Mouse (Mus musculus): ENCODE results near the gene Ifi44. TPM values are rescaled to one million over a fixed set of nuclear protein-coding genes. Genes with fewer than 3 reads are reported as not detected.
A peak's percentile ranks its signal among the peaks of the same experiment; 100 is the strongest.

The Ifi44 gene
- 1.1 and 2.5 TPM in 2 replicates for polyA plus RNA-seq (2015; fragmentation: Nextera tagmentation; extraction: Ambion mirVana)

- H3K4me2 ChIP-seq (ENCODE audit: low read depth, low read length): peak within 1 kb of the TSS; percentile 43
- no peaks in the 10 kb centered on the region for H3K36me3 ChIP-seq (ENCODE audit: control insufficient read depth, insufficient read depth, low read length)
- WGBS: 19% methylated on average over 7 of the region's 7 CpGs
- peak within 1 kb of the TSS; percentile 37 for H3K4me3 ChIP-seq (ENCODE audit: low read length)
- peak within 1 kb of the TSS; percentile 48; the same call in 1 of the 2 replicates for H3K9ac ChIP-seq (ENCODE audit: low read length)
- no peaks in the 10 kb centered on the region for H3K27me3 ChIP-seq (ENCODE audit: control insufficient read depth, insufficient read depth, low read depth, low read length)
- ATAC-seq (ENCODE audit: low read depth): peak; percentile 56
- H3K27ac ChIP-seq (ENCODE audit: low read length): peak within 1 kb of the TSS; percentile 73
- H3K4me1 ChIP-seq (replicated peaks; ENCODE audit: control insufficient read depth, insufficient read depth, low read length): no peaks in the 10 kb centered on the region
- H3K9me3 ChIP-seq (ENCODE audit: control insufficient read depth, low read length): no peaks in the 10 kb centered on the region
Observed at GRCm38 (mm10) chr3:151749737-151750136, at the start of gene Ifi44. Ifi44 (minus strand) TSS chr3:151749960.

- no peak overlapping the region for H3K4me2 ChIP-seq (ENCODE audit: low read depth, low read length)
- H3K9me3 ChIP-seq (ENCODE audit: control insufficient read depth, low read length): no peaks in the 10 kb centered on the region
- H3K36me3 ChIP-seq (ENCODE audit: control insufficient read depth, insufficient read depth, low read length): no peaks in the 10 kb centered on the region
- ATAC-seq (ENCODE audit: low read depth): no peak
- H3K9ac ChIP-seq (ENCODE audit: low read length): no peak overlapping the region
- WGBS: 80% methylated on average over 8 of the region's 8 CpGs
- H3K27ac ChIP-seq (ENCODE audit: low read length): no peak overlapping the region
- no peaks in the 10 kb centered on the region for H3K27me3 ChIP-seq (ENCODE audit: control insufficient read depth, insufficient read depth, low read depth, low read length)
- H3K4me1 ChIP-seq (replicated peaks; ENCODE audit: control insufficient read depth, insufficient read depth, low read length): no peaks in the 10 kb centered on the region
- H3K4me3 ChIP-seq (ENCODE audit: low read length): no peak overlapping the region
Observed at GRCm38 (mm10) chr3:151788622-151789021, 38.9 kb upstream of the Ifi44 start.

- ATAC-seq (ENCODE audit: low read depth): no peak
- WGBS: 59% methylated on average over 4 of the region's 4 CpGs
- no peaks in the 10 kb centered on the region for H3K9me3 ChIP-seq (ENCODE audit: control insufficient read depth, low read length)
- H3K4me3 ChIP-seq (ENCODE audit: low read length): no peak overlapping the region
- H3K27ac ChIP-seq (ENCODE audit: low read length): no peak overlapping the region
- H3K27me3 ChIP-seq (ENCODE audit: control insufficient read depth, insufficient read depth, low read depth, low read length): no peaks in the 10 kb centered on the region
- H3K9ac ChIP-seq (ENCODE audit: low read length): no peak overlapping the region
- no peaks in the 10 kb centered on the region for H3K36me3 ChIP-seq (ENCODE audit: control insufficient read depth, insufficient read depth, low read length)
- H3K4me2 ChIP-seq (ENCODE audit: low read depth, low read length): no peak overlapping the region
- no peaks in the 10 kb centered on the region for H3K4me1 ChIP-seq (replicated peaks; ENCODE audit: control insufficient read depth, insufficient read depth, low read length)
Observed at GRCm38 (mm10) chr3:151775089-151775488, 25.3 kb upstream of the Ifi44 start.

- Histone ChIP-seq H3K4me1 (replicated peaks; ENCODE audit: control insufficient read depth, insufficient read depth, low read length) (no peaks in the 10 kb centered on the region), H3K27me3 (ENCODE audit: control insufficient read depth, insufficient read depth, low read depth, low read length) (no peaks in the 10 kb centered on the region), H3K27ac (ENCODE audit: low read length) (no peak overlapping the region), H3K4me2 (ENCODE audit: low read depth, low read length) (no peak overlapping the region), H3K9me3 (ENCODE audit: control insufficient read depth, low read length) (no peaks in the 10 kb centered on the region), H3K4me3 (ENCODE audit: low read length) (no peak overlapping the region), H3K9ac (ENCODE audit: low read length) (no peak overlapping the region), H3K36me3 (ENCODE audit: control insufficient read depth, insufficient read depth, low read length) (no peaks in the 10 kb centered on the region)
- WGBS: 51% methylated on average over 3 of the region's 3 CpGs
- ATAC-seq (ENCODE audit: low read depth): 0 out of 2 replicates have a peak, but pooled peaks have one; percentile 36
Observed at GRCm38 (mm10) chr3:151771074-151771473, 21.3 kb upstream of the Ifi44 start.

- Histone ChIP-seq H3K4me3 (ENCODE audit: low read length) (no peak overlapping the region), H3K9ac (ENCODE audit: low read length) (no peak overlapping the region), H3K9me3 (ENCODE audit: control insufficient read depth, low read length) (no peaks in the 10 kb centered on the region), H3K36me3 (ENCODE audit: control insufficient read depth, insufficient read depth, low read length) (no peaks in the 10 kb centered on the region), H3K27ac (ENCODE audit: low read length) (no peak overlapping the region), H3K4me1 (replicated peaks; ENCODE audit: control insufficient read depth, insufficient read depth, low read length) (no peaks in the 10 kb centered on the region), H3K4me2 (ENCODE audit: low read depth, low read length) (no peak overlapping the region), H3K27me3 (ENCODE audit: control insufficient read depth, insufficient read depth, low read depth, low read length) (no peaks in the 10 kb centered on the region)
- no peak for ATAC-seq (ENCODE audit: low read depth)
- 90% methylated on average over 1 of the region's 1 CpGs for WGBS
Observed at GRCm38 (mm10) chr3:151748514-151748913, 1.2 kb downstream of the Ifi44 start.

- H3K4me2 ChIP-seq (ENCODE audit: low read depth, low read length): no peak overlapping the region
- WGBS: 85% methylated on average over 8 of the region's 8 CpGs
- no peaks in the 10 kb centered on the region for H3K36me3 ChIP-seq (ENCODE audit: control insufficient read depth, insufficient read depth, low read length)
- no peak overlapping the region for H3K9ac ChIP-seq (ENCODE audit: low read length)
- no peaks in the 10 kb centered on the region for H3K27me3 ChIP-seq (ENCODE audit: control insufficient read depth, insufficient read depth, low read depth, low read length)
- no peak for ATAC-seq (ENCODE audit: low read depth)
- no peak overlapping the region for H3K27ac ChIP-seq (ENCODE audit: low read length)
- no peak overlapping the region for H3K4me3 ChIP-seq (ENCODE audit: low read length)
- no peaks in the 10 kb centered on the region for H3K4me1 ChIP-seq (replicated peaks; ENCODE audit: control insufficient read depth, insufficient read depth, low read length)
- no peaks in the 10 kb centered on the region for H3K9me3 ChIP-seq (ENCODE audit: control insufficient read depth, low read length)
Observed at GRCm38 (mm10) chr3:151746058-151746457, 3.7 kb downstream of the Ifi44 start.

- H3K4me2 ChIP-seq (ENCODE audit: low read depth, low read length): no peak overlapping the region
- no peaks in the 10 kb centered on the region for H3K4me1 ChIP-seq (replicated peaks; ENCODE audit: control insufficient read depth, insufficient read depth, low read length)
- no peak overlapping the region for H3K9ac ChIP-seq (ENCODE audit: low read length)
- no peak overlapping the region for H3K4me3 ChIP-seq (ENCODE audit: low read length)
- no peaks in the 10 kb centered on the region for H3K27me3 ChIP-seq (ENCODE audit: control insufficient read depth, insufficient read depth, low read depth, low read length)
- 44% methylated on average over 1 of the region's 1 CpGs for WGBS
- no peak overlapping the region for H3K27ac ChIP-seq (ENCODE audit: low read length)
- no peak for ATAC-seq (ENCODE audit: low read depth)
- H3K36me3 ChIP-seq (ENCODE audit: control insufficient read depth, insufficient read depth, low read length): no peaks in the 10 kb centered on the region
- no peaks in the 10 kb centered on the region for H3K9me3 ChIP-seq (ENCODE audit: control insufficient read depth, low read length)
Observed at GRCm38 (mm10) chr3:151742223-151742622, 7.5 kb downstream of the Ifi44 start.

GRCm38 (mm10) chr3:151716246-151716645 is 33.5 kb downstream of the Ifi44 start:
- 16% methylated on average over 1 of the region's 1 CpGs for WGBS
- Histone ChIP-seq H3K9me3 (ENCODE audit: control insufficient read depth, low read length) (no peaks in the 10 kb centered on the region), H3K27me3 (ENCODE audit: control insufficient read depth, insufficient read depth, low read depth, low read length) (no peaks in the 10 kb centered on the region), H3K27ac (ENCODE audit: low read length) (no peak overlapping the region), H3K4me2 (ENCODE audit: low read depth, low read length) (no peak overlapping the region), H3K9ac (ENCODE audit: low read length) (no peak overlapping the region), H3K4me1 (replicated peaks; ENCODE audit: control insufficient read depth, insufficient read depth, low read length) (no peaks in the 10 kb centered on the region), H3K4me3 (ENCODE audit: low read length) (no peak overlapping the region), H3K36me3 (ENCODE audit: control insufficient read depth, insufficient read depth, low read length) (no peaks in the 10 kb centered on the region)
- ATAC-seq (ENCODE audit: low read depth): no peak

GRCm38 (mm10) chr3:151707335-151707734 is 42.4 kb downstream of the Ifi44 start:
- no peak overlapping the region for H3K4me3 ChIP-seq (ENCODE audit: low read length)
- ATAC-seq (ENCODE audit: low read depth): no peak
- 81% methylated on average over 4 of the region's 4 CpGs for WGBS
- no peak overlapping the region for H3K27ac ChIP-seq (ENCODE audit: low read length)
- no peaks in the 10 kb centered on the region for H3K9me3 ChIP-seq (ENCODE audit: control insufficient read depth, low read length)
- H3K4me2 ChIP-seq (ENCODE audit: low read depth, low read length): no peak overlapping the region
- no peaks in the 10 kb centered on the region for H3K27me3 ChIP-seq (ENCODE audit: control insufficient read depth, insufficient read depth, low read depth, low read length)
- H3K4me1 ChIP-seq (replicated peaks; ENCODE audit: control insufficient read depth, insufficient read depth, low read length): no peaks in the 10 kb centered on the region
- no peak overlapping the region for H3K9ac ChIP-seq (ENCODE audit: low read length)
- no peaks in the 10 kb centered on the region for H3K36me3 ChIP-seq (ENCODE audit: control insufficient read depth, insufficient read depth, low read length)

All from lung, embryonic 16.5 days (tissue).